Mouse (Mus musculus): ENCODE results near the gene Zzz3. TPM values are rescaled to one million over a fixed set of nuclear protein-coding genes. Genes with fewer than 3 reads are reported as not detected.
"Not testable (repeated sequence)": the region's sequence is repeated elsewhere in the genome, so short reads cannot be mapped to it uniquely, and the experiment has no call there.

The Zzz3 gene
- total RNA-seq, 2 experiments from 2014 or later = 40.4 to 43.1 TPM

DNA sequence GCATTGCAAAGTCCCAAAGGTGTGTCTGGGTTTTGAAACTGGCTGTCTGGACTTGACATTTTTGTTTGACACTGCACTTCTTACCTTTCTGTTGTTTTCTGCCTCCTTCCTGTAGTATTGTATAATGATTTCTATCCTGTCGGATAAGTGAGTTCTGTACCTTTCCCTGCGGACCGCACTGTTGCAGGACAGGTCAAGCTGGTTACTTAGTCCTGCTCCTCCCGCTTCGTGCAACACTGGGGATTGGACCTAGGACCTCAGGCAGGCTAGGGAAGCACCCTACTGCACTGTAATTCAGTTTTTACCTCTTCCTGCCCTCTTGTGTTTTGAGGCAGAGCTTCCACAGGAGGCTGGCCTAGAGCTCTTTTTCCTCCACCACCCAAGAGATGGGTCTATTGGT is 5.2 kb downstream of the Zzz3 start:
- no peak for DNase-seq (ENCODE audit: extremely low spot score in 1 of 2, low spot score in 1 of 2)

DNA sequence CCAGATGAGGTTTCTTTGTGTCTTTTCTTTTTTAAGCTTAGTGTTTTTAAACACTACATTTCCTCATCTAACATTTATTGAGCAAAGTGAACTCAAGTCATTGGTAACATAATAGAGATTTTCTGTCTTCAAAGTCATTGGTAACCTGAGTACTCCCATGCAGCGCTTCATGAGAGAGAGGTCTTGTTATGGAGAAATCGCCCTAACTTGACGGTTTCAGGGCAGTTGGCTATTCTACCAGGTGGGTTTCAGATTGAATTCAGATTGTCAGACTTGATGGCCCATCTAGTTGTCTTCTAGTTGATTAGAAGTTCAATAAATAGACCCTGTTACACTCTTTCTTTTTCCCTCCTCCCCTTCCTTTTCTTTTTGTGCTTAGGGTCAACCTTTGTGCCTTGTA is 5.6 kb downstream of the Zzz3 start:
- DNase-seq (ENCODE audit: extremely low spot score in 1 of 2, low spot score in 1 of 2) = no peak

DNA sequence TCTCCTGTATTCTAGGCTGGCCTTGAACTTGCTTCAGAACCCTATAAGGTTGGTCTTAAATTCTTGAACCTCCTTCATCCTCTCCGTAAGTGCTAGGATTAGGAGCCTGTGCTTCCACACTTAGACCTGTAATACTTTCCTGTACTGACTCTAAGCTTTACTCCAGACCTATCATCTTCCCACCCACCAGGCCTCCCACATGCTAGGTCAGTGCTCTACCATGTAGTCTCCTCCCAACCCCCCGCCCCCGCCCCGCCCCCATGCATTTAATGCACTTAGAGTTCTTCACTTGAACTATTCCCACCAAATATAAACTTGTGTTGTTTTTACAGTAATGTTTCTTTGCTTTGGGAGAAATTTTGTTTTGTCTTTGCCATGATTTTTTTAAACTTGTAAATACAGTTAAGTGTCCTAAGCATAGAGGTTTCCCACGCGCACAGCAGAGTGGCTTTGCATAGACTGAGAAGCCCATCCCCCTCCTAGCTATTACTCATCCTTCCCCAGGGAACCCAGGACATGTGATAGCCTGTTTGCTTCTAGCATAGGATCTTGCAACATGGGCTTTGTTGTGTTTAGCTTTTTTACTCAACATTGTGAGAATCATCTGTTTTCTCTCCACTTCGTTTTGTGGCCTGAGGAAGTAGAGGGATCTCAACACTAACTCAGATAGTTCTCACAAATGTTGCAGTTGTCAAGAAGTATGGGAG is 6.8 kb downstream of the Zzz3 start:
- DNase-seq (ENCODE audit: extremely low spot score in 1 of 2, low spot score in 1 of 2) = no peak

DNA sequence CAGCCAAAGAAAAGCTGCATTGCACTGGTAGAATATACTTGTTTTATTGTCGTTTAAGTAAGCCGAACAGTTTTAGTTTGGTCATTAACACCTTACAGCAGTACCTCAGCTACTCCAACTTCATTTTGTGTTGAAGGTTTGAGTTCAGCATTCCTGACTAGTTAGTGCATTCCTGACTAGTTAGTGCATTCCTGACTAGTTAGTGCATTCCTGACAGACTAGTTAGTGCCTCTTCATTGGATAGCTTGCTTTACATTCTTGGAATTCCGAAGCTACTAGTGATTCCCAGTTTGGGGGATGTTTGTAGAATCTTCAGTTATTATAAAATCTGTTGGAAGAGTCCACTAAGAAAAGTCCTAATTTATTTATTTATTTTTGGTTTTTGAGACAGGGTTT is 7.4 kb downstream of the Zzz3 start:
- DNase-seq (ENCODE audit: extremely low spot score in 1 of 2, low spot score in 1 of 2) = no peak

DNA sequence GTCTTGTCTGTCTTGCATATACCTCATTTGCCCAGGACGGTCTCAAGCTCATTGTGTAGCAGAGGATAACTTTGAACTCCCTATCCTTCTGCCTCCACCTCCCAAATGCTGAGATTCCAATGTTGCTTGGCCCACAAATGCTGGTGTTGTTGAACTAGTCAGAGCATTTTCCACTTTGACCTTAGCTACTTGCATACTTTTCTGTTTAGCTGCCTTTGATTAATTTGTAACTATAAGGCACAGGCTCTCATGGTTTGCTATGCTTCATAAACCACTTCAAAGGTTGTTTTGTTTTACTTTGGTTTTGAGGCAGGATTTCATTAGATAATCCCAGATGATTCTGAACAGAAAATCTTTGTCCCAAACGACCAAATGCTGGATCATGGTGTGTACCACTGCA is 8.6 kb downstream of the Zzz3 start:
- no peak for DNase-seq (ENCODE audit: extremely low spot score in 1 of 2, low spot score in 1 of 2)

DNA sequence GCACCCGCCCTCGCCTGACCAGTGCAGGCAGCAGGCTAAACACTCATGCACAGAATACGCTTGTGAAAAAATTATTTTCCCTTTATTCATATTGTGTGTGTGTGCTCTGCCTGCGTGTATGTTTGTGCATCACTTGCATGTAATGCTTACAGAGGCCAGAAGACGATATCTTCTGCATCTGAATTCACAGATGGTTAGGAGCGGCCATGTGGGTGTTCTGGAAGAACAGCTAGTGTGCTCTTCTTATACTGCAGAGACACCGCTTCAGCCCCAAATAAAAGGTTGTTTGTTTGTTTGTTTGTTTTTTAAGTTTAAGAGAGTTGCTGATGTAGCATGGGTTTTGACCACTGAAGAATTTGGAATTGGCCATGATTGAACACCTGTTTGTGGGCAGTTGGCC is 10.1 kb downstream of the Zzz3 start:
- DNase-seq (ENCODE audit: extremely low spot score in 1 of 2, low spot score in 1 of 2) = no peak

DNA sequence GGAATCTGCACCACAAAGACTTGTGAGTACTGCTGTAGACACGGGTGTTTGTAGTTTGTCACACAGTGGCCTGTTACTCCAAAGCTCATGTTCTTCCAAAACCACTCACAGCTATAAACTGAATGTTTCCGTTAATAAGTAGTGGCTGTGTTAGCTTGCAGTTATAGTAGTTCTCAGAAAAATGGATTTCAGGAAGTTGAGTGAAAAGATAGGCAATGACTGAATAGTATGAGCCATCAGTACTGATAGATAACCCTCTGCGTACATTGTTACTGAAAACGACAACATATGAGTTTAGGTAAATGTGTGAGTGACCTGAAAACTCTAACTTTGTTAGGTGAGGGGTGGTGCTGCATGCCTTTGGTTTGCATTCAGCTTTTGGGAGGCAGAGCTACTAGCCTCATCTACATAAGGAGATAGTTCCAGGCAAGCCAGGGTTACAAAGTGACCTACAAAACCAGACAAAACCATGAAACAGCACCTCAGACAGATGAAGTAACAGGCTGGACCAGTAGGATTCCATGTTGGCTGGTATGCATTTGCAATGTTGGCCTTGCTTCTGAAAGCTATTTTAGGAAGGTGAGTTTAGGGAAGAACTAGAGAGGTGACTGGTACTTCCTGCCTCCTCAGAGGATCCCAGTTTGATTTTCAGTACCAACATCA is 10.8 kb downstream of the Zzz3 start:
- no peak for DNase-seq (ENCODE audit: extremely low spot score in 1 of 2, low spot score in 1 of 2)

DNA sequence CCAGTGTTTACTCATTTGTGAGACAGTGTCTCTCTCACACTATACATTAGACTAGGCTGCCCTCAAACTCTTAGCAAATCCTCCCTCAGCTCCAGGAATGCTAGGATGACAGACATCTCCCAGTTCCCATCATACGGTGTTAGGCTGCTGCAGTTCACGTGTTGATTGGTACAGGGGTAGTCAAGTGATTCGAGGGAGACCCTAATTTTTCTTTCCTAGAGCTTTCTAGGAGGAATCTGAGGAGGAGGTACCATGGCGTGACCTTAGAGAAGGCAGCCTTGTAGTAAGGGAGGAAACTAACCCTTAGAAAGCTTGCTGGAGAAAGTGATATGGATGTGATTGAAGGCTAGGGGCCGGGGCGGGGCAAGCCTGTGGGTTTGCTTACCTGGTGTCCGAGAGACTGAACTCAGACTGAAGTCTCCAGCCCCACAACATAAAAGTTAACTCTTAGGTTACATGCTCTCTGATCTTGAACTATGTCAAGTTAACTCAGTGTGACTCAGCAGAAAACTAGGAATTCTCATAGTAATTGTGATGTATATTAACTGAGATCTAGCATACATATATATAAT is 15.8 kb downstream of the Zzz3 start:
- DNase-seq (ENCODE audit: extremely low spot score in 1 of 2, low spot score in 1 of 2) = no peak

DNA sequence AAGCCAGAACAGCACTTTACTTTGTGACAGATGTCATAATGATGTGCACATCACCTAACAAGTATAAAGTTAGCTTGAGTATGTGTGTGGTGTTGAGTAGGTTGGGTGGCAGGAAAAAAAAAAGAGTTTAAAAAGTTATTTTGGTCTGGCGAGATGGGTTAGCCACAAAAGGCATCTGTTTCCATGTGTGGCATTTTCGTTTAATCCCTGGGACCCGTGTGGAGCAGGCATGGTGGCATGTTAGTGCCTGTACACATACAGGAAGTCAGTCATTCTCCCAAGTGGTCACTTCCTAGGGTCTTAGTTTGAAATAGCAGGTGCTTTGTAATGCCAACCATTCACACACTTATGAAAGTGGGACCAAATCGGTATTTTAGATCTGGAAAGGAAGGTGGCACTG is 17.1 kb downstream of the Zzz3 start:
- DNase-seq (ENCODE audit: extremely low spot score in 1 of 2, low spot score in 1 of 2) = no peak

DNA sequence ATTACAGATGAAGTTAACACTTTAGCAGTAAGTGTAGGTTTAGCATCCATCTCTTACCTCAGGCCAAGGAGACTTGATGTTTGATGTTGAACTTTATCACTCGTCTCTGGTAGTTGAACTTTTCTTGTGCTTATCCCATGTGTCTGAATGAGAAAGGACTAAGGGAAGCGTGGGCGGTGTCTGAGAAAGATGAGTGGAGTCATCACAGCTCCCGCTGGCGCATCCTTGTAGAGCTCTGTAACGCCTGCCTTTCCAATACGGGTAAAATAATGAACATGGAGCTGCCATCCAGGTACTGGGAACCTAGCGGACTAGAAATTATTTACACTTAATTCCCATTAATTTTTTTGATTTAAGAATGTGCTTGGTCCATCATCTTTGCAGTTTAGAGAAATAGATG is 33.7 kb downstream of the Zzz3 start:
- no peak for DNase-seq (ENCODE audit: extremely low spot score in 1 of 2, low spot score in 1 of 2)

DNA sequence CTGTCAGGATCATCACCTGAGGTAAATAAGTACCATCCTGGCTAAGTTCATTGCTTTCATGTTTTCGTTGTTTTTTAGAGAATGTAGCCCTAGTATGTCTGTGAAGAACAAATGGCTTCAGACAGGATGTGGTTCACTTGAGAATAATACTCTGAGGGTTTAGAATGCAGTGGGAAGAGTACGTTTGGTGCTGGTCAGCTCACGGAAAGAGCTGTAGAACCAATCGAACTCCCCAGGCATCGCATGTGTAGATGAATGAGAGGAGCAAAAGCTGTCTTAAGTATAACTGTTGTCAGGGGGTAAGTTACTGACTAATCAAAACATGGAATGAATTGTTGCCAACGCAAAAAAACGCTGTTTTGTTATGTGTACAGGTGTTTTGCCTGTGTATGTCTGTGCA is 37.4 kb downstream of the Zzz3 start:
- DNase-seq (ENCODE audit: extremely low spot score in 1 of 2, low spot score in 1 of 2) = no peak

DNA sequence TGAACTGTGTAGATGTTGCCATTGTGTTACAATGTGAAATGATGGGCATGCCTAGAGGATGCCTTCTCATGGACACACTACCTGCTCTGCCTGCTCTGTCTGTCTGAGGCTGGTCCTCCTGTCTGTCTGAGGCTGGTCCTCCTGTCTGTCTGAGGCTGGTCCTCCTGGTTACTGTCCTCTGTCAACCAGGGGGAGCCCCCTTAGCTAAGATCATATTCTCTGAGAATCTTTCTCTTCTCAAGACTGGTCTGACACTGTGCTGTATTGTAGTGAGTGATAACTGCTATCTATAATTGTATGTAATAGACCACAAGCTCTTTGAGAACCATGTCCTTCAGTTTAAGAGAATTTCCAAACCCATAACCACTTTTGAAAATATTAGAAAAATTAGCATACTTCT is 40.3 kb downstream of the Zzz3 start:
- no peak for DNase-seq (ENCODE audit: extremely low spot score in 1 of 2, low spot score in 1 of 2)

DNA sequence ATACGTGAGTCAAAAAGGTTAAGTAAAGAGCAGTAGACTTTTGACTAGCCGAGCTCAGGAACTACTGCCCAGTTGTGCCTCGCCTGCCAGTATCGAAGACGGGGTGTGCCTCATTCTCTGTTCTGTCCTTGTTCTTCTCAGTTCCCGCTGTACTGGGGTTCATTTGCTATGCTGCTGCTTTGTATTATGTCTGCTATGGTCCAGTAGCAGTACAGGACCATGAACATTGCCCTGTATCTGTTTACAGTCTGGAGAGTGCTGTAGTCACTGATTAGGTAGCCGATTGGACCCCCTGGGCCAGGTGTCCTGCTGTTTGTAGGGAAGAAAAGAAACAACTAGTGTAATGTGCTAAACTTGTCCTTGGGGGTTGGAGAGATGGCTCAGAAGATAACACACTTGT is 42.8 kb downstream of the Zzz3 start:
- no peak for DNase-seq (ENCODE audit: extremely low spot score in 1 of 2, low spot score in 1 of 2)

DNA sequence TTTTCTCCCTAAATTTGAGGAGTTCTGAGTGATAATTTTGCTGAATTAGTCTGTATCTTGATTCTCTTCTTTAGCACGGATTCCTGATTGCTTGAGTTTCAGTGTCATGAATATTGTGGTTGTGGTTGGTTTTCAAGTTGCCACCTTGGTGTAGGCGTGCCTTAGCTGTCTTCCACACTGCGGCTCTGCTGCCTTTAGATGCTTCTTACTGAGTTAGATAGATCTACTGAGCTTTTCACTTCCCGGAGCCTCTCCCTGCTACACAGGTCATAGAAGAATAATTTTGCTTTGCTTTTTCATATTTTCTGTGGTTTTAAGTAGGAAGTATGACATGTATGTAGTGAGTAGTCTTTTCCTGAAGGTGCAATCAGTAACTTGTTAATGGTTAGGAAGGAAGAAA is 47.5 kb downstream of the Zzz3 start:
- DNase-seq (ENCODE audit: extremely low spot score in 1 of 2, low spot score in 1 of 2) = no peak

DNA sequence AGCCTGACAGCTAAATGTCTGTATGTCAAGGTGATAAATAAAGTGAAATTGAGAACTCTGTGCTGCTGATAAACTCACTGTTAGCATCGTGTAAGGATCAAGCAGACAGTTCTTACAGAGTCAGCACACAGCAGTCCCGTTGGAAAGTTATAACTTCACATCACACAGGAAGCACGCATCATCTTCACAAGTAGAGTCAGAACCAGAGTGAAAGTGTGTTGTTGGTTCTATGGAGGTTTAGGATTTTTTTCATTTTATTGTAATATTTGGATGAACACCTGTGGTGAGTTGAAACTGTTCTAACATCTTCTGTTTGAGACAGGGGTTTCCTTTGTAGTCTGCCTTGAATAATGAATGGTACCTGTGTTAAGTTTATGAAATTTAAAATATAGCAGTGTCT is 48.8 kb downstream of the Zzz3 start:
- DNase-seq (ENCODE audit: extremely low spot score in 1 of 2, low spot score in 1 of 2) = no peak

DNA sequence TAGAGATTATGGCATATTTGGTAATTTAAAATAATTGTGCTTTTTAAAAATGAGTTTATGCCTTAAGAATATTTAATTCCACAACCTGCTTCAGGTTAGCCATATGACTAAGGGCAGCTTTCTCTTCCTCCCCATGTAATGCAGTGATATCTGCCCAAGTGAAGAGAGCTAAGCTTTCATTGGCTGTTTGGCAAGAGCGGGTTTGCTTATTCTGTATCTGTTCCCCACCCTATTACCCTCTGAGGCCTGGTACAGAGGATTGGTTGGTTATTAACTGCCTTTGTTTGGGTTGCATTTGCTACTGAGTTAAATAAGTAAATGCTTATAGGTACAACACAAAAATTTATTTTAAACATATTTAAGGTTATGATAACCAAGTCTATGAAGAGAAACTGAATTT is 51.7 kb downstream of the Zzz3 start:
- no peak for DNase-seq (ENCODE audit: extremely low spot score in 1 of 2, low spot score in 1 of 2)

DNA sequence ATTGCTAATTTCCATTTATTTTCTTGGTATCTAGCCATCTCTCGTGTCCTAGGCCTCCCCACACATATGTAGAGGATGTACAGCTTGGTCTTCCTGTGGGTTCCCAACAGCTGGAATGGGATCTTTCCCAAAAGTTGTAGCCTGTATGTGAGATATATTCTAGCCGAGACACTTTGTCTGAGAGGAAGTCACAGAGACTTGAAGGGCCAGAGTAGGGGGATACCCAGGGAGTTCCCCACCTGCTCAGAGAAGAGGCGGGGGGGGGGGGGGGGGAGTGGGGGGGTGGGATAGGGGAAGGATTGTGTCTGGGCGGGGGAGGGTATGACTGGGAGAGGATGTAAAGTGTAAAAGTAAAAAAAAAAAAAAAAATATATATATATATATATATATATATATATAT is 57.9 kb downstream of the Zzz3 start:
- no peak for DNase-seq (ENCODE audit: extremely low spot score in 1 of 2, low spot score in 1 of 2)

DNA sequence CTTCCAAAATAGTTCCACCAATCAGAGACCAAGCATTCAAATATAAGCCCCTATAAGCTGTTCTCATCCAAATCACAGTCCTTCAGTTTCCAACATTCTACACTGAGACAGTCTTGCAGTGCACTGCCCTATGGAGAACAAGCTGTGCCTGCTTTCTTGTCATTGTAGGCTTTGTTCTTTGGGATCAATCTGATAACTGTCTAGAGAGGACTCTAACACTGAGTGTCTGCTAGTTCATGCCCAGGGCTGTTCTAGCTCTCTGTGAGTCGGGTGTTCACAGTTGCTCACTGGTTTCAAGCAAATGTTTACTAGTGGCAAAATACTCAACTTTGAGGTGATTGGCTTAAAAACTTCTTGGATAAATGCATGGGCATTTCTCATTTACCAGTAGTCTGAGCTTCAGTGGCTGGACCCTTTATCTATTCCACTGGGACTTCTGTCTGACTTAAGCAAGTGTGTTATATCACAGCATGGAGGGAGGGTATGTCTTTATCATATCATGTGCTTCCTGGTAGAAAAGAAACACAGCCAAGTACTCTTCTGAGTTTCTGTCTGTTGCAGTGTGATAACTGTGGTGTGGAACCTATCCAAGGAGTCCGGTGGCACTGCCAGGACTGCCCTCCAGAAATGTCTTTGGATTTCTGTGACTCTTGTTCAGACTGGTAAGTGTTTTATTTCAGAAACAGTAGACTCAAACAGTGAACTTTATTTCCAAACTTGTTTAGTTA is 62.2 kb downstream of the Zzz3 start:
- no peak for DNase-seq (ENCODE audit: extremely low spot score in 1 of 2, low spot score in 1 of 2)

DNA sequence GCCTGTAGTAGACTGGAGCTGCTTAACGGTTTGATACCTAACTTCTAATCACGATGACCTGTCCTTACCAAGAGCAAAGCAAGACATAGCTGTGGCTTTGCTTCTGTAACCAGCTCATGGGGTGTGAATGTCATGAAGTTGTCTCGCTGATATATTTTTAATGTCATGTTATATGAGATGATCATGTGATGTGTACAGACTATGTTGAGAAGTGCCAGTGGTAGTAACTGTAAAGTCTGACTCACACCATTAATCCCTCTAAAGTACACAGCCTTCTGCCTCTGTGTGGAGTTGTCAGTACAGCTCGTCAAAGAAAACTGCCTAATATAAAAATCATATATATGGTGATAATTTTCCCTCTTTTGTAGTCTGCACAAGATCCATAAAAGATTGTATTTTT is 63.6 kb downstream of the Zzz3 start:
- DNase-seq (ENCODE audit: extremely low spot score in 1 of 2, low spot score in 1 of 2) = not testable (repeated sequence)

DNA sequence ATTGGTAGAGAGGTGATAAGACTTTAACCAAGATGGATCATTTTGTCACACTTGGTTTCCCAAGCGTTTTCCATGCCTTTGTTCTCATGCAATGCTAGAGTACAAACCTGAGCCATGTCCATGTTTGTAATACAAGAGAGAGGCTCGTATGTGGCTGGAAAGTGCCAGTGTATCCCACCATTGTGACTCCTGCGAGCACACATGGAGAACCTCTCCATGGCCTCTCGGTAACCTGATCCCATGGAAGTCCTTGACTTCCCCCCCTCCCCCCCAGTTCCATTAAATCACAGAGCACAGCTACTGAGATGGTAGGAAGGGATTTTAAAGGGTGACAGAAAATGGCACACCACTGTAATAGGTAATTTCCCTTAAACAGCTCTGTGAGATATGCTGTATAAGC is 65.5 kb downstream of the Zzz3 start:
- DNase-seq (ENCODE audit: extremely low spot score in 1 of 2, low spot score in 1 of 2) = no peak

DNA sequence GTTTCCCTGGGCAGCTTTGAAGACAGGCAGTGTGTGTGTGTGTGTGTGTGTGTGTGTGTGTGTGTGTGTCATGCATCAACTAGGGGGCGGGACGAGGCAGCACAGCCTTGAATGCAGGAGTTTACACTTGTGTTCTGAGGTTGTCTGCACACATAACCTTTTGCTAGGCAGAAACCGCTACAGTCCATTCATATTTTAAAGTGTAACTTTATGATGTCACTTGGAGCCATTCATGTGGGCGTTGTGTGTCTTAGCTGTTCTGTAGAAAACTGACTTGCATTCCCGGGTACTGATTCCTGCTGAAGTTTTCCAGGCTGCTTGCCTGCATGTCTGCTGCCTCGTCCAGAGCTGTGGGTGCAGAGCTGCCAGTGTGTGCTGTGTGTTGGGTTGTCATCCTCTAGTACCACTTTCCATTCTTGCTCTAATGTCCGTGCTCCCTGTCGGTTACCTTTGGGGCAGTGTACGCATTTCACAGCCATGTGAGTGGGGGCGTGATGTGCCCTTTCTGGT is 66.8 kb downstream of the Zzz3 start:
- DNase-seq (ENCODE audit: extremely low spot score in 1 of 2, low spot score in 1 of 2) = no peak
